Mouse (Mus musculus) lung, postnatal 0 days (tissue): ENCODE data around the gene Tor3a.

ENCODE experiments used
- CTCF ChIP-seq: IDR thresholded peaks from 2 replicates; pipeline ENCODE4 v1.5.1; 2016; ENCODE audit warnings: antibody characterized with exemption, mild to moderate bottlenecking
- EP300 ChIP-seq: IDR thresholded peaks from 2 replicates; pipeline ENCODE4 v1.6.1; 2016; ENCODE audit warnings: antibody characterized with exemption, mild to moderate bottlenecking, control low read depth

GRCm38 (mm10) chr1:156668602-156669001, 5.6 kb downstream of the Tor3a start:
- TF ChIP-seq CTCF: no peak; the same call in 1 of the 2 replicates
- TF ChIP-seq EP300: no peak
